Mouse (Mus musculus) megakaryocyte progenitor cell, adult 5-6 weeks (primary cell): ENCODE results near the gene Tmem132d. TPM values are rescaled to one million over a fixed set of nuclear protein-coding genes. Genes with fewer than 3 reads are reported as not detected.
"Not testable (repeated sequence)": the region's sequence is repeated elsewhere in the genome, so short reads cannot be mapped to it uniquely, and the experiment has no call there.

Experiments
- ATAC-seq: replicated peaks from 2 replicates; pipeline ENCODE4 v1.8.0; 2016; ENCODE audit warnings: mild to moderate bottlenecking, moderate TSS enrichment, inconsistent platforms; ENCODE audit not compliant: poor library complexity
- total RNA-seq, 2 experiments: library from RNA; stranded (forward) in 1 of 2; stranded (reverse) in 1 of 2; fragments of 157-497, 149-512 nt in 1 of 2; fragments of 200-1000 nt in 1 of 2; gene quantifications; 2 replicates each; pipeline versions ENCODE4 v1.2.3 to v1.2.4; 2015 to 2017

Gene Tmem132d
- total RNA-seq, 2 experiments from 2014 or later = not detected

DNA sequence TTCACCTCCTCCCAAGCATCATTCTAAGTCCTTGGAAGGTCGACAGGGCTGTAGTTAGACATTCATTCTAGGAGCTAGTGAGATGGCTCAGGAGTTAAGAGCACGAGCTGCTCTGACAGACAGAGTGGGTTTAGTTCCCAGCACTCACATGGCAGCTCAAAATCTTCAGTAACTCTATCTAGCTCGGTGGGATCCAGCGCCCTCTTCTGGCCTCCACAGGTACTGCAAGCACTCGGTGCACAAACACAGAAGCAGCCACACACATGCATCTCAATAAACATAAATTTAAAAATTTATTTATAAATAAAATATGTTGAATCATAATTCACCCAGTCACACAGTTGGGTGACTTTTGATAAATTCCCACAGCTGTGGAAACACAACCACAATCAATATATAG is 321.2 kb downstream of the Tmem132d start:
- ATAC-seq = no peak

DNA sequence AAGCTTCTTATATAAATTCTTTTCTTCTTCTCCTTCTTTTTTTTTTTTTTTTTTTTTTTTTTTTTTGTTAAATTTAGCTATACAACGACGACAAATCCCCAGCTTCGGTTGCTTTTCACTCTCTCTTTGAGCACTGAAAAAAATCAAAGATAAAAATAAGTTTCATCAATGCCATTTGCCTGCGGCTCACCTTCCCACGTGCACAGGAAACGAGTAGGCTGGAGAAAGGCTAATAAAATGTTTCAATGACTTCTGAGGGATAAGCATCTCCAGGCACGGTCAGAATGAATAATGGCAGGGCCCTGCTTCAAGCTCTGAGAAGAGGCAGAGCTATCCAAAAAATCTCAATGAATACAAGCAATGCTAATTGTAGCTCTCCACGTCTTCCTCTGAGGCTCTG is 330.3 kb downstream of the Tmem132d start:
- ATAC-seq = no peak

DNA sequence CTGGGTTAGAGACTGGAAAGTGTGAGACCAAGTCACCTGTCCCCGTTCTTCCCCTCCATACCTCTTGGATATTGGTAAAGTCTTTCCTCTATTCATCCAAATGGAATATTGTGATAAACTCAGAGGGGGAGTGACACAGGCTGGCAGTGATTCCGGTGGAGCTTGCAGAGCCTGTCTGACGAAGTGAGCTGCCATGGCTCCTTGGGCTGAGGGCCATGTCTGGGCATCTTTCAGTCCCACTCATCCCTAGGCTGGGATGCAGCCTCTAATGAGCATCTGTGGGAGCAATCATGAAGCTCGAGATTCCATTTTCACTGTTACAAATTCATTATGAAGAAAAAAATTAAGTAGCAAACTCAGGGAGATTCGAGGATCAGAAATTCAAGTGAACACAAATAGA is 332.5 kb downstream of the Tmem132d start:
- no peak for ATAC-seq

DNA sequence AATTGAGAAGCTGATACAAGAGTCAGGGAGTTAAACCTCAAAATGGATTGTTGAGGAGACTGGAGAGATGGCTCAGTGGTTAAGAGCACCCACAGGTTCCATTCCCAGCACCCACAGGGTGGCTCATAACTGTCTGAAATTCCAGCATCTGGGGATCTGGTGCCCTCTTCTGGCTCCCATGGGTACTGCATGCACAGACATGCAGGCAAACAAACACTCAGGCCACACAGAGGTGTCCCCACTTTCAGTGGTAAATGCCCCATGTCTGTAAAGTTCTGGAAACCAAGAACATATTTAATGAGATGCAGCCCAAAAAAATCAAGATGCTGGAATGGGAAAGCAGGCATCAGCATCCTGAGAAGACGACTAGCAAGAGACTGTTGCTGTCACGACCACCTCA is 333.4 kb downstream of the Tmem132d start:
- no peak for ATAC-seq

DNA sequence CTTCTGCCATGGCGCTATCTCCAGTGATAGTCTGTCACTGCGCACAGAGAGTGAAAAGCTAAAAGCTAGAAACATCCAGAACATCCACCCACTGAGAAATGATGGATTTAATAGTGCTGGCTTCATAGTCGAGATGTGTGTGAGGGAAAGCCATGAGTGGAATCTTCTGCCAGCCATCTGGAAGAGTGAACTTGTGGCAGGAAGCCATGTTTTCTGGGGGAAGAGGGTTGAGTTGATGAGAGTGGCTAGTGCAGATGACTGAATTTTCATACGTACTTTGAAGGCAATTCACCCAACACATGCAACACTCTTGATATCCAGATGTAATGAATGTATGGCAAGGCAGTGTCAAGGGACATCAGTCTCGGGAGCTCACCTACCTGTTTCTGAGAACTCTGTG is 342.3 kb downstream of the Tmem132d start:
- no peak for ATAC-seq

DNA sequence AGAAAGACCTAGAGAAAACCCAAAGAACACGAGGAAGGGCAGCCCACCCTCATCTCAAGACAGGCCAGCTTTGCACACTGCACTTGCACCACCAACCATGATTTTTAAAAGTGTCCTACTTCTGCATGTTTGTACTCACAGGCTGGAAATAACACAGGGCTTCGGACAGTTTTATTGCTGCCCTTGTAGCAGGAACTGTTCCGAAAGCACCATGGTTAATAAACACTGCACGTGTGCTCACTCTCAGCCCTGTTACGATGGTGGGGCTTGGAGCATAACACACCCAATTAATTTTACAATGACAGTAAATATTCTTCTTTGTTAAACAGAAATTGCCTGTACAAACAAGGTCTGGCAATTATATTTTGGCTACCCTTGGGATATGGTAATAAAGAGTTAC is 357.4 kb downstream of the Tmem132d start:
- ATAC-seq = no peak

DNA sequence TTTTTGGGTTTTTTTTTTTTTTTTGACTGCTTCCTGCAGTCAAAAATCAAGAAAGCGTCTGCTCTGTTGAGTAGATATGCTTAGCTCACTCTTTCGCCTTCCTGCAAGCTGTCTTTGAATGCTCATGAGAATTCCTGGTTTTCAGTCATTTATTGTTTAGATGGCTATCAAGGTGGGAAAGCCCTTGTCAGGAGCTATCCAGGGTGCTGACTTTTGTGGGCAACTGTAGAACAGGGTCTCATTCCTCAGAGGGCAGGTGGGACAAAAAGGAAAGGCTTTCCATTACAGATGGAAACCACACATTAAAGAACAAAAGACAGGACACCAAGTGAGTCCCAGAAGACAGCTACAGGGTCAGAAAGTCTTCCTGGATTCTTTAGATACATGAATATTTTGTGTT is 360.3 kb downstream of the Tmem132d start:
- ATAC-seq = no peak

DNA sequence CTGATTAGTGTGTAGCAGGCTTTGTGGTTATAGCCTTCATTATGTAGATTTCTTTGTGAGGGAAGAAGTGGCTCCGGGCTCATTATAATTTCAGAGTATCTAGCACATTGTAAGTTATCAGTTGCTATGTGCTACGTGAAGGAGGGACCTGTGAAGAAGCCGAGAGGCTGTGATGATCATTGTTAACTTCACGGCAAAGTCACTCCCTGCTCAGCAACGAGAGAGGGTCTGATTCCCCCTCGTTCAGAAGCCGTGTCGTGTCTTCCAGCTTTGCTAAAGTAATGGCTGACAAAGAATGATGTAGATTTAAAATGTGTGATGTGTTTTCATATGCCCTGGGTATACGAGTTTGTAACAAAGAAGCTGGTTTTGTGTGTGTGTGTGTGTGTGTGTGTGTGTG is 391.1 kb downstream of the Tmem132d start:
- ATAC-seq = no peak

DNA sequence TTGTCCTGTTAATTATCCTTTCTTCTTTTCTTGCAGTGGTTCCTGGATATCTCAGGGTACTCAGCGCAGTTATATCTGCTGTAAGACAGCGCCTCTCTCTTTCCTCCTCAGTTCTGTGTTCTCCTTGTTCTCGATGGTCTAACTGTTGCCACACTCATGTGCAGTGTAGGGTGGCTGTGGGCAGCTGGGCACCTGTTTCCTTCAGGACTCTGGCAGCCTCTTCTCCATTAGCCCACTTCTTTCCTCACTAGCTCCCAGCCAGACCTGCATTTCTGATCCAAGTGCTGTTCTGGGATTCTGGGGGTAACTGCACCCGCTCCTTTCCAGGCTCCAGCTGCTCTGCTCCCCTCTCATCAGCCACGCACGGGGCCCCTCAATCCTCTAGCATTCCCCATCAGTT is 392.8 kb downstream of the Tmem132d start:
- ATAC-seq = no peak

DNA sequence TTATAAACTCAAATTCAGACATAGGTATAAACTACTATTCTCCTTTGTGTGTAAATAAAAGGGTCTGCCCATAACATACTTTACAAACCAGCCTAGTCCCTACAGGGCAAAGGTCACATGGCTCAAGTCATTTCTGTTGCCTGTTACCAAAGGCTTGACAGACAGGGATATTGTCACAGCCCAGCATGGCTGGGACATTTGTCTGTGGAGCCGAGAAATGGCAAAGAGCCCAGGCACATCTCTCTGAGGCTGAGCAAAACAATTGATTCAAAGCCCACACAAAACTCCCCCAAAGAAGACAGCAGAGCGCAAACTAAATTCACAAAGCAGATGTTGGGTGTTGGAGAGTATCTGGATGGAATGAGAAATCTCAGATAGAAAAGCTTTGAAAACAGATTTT is 405.8 kb downstream of the Tmem132d start:
- ATAC-seq = no peak

DNA sequence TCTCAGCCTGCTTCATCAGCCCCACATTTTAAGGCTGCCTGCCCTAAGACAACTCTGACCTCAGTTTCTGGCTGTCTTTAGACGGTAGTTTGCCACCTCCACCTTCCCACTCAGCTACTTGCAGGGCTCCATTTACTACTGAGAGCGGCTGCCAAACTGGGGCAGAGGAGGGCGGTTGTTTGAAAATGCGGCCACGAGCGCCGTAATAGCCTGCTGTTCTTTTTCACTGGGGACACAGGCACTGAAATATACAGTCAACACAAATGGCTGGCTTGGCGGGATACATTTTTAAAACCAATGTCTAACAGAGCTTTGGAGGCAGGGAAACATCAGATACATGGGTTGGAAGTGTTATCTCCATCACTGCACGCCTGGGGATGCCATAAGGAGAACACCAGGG is 428.2 kb downstream of the Tmem132d start:
- no peak for ATAC-seq

DNA sequence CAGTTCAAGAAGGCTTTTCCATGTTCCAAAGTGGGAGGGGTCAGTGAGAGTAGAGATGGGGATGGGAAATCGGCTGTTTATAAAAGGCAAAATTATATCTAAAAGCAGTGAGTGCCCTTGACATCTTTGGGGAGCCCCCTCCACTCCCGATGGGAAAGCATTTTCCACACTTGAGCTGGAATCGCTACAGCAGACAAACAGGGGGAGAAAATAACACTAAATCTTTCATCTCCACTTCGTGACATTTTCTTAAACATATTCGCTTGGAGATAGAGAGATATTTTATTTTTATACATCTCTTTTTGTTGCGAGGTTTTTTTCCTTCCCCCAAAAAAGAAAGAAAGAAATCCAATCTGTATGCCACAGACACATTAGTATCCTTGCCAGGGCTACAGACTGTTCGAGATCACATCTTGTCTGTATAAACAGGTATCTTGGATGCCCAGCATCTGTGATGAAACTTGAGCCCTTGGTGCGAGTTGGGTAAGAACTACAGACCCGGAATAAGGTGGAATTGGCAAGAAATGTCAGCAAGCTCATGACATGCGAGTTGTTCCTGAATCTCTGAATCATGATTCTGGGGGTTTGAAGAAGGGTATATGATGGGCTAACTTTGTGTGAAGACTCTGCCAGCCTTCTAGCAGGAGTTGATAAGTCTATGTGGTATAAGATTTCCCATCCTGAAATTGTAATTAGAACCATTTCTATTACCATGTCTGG is 436.2 kb downstream of the Tmem132d start:
- ATAC-seq = no peak

DNA sequence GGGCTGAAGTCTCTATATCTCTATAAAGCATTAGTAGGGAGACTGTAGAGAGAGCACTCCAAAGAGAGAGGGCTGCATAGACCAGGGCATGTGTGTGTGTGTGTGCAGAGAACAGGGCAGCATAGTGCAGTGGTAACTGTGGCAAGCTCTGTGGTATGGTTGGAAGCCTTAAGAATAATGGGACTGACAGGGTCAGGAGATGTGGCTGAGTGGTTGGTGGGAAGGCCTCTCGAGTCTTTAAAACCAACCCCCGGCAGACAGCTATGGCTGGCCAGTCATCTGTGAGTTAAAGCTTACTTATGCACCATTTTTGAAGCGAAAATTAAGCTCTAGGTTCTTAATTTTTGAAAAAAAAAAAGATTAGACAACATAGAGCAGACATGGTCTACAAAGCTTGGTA is 439.4 kb downstream of the Tmem132d start:
- ATAC-seq = no peak

DNA sequence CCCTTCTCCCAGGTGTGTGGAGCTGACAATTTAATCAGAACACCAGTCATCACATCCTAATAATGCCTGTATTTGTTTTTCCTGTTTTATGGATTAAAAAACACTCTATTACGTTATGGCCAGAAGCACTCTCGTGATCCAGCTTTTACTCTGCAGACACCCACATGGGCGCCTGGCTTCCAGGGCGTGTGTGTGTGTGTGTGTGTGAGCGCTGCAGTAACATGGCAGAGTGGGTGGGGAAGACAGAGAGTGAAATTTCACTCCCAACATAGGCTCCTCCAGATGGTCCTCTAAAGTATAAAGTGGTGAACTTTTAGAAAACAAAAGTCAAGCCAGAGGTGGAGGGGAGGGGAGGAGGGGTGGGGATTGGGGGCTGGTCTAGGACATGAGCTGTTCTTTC is 442.1 kb downstream of the Tmem132d start:
- ATAC-seq = no peak

DNA sequence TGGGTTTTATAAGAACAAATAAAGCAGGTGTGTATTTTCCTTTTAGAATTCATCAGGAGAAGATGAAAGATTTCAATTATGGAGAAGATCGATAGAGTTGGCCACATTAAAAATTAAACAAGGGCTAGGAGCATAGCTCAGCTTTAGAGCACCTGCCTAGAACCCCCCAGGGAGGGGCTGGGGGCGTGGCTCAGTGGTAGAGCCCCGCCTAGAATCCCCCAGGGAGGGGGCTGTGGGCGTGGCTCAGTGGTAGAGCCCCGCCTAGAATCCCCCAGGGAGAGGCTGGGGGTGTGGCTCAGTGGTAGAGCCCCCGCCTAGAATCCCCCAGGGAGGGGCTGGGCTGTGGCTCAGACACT is 452.9 kb downstream of the Tmem132d start:
- ATAC-seq = not testable (repeated sequence)

DNA sequence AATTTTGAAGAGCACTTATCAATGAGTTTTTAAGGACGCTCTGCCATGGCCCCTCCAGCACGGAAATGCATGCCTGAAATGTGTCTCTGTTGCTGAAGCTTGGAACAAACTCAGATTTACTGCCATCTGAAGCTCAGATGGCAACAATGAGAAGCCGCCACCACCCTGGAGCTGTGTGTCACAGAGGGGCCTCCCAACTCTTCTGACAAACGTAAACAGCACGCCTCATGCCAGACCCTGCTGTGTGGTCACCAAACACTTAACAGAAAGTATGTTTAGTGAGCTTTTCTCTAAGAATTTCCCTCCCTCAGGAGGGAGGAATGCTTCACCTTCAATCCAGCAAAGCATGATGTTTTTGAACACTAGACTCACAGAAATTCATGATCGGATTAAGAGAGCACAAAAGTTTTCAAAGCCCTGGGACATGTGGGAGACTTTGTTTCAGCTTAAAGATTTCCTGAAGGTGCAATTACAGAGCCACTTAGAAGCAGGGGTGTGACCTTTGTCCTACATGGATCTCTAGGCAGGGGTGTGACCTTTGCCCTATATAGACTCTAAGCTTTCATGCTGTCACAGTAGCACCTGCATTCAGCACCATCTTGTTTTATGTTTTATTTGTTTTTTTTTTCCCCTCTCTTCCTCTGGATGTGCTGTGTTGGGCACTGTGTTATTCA is 453.4 kb downstream of the Tmem132d start:
- no peak for ATAC-seq

DNA sequence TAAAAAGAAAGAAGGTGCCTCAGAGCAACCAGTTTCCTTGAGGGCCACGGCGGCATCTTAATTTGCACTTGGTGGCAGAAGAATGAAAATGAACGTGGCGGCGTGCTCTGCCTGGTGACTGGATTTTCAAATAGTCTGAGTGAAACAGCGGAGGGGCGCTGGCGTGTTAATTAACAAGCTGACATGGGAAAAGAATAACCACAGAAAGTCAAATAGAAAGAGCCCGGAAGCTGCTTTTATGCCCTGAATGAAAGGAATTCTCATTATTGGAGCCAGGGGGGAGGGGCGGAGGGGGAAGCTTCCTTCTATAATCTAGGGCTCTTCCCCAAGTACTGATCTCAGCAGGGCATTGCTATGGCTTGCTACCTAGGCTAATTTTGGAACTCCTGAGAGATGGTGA is 456.2 kb downstream of the Tmem132d start:
- no peak for ATAC-seq

DNA sequence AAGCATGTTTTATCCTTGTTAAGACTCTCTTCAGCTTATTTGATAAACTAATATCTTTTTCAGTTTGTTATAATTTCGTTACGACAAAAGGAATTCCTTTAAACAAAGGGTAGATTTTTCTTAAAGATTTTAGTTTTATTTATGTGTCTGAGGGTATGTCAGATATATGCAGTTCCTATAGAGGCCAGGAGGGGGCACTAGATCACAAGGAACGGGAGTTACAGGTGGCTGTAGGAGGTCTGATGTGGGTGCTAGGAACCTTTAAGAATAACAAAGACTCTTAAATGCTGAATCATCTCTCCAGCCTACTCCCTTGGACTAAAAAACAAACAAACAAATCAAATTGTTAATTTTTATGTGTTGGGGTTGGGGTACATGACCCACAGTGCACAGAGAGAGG is 467.2 kb downstream of the Tmem132d start:
- ATAC-seq = no peak

DNA sequence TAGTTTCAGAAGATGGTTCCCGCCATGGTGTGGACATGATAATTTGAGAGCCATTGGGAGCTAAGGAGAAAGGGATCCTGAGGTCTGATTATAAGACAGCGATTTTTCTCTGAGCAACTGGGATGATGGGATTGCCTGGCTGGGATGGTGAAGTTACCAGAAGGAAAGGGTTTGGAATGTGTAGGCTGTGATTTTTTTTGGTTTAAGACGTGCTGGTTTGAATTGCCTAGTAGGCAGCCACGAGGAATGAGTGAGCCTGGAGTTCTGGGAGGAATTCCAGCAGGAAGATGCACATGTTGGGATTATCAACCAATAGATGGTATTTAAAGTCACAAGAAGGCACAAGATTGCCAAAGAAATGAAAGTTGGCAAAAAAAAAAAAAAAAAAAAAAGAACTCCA is 470.2 kb downstream of the Tmem132d start:
- no peak for ATAC-seq

DNA sequence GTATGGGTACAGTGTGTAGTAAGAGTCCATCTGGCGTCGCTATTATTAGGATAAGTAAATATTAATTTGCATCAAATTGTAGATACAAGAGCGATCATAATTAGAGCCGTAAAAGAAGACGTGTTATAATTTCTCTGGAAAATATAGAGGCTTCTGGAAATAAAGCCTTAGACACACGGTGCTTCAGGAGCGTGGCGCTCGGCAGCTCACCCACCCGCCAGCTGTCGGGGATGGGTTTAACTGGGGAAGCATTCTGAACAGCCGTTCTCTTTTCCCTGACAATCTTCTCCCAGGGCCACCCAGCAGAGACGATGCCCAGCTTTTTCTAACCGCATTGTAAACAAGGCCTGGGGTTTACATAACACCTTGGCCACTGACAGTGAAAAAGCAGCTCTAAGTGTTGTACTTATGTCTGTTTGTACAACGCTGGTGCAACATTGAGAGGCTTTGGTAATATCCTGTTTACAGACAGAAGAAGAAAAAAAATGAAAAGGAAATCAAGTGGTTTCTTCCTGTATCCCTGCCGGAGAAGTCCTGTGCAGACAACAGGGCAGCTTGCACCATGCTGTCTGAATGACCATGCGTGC is 476.3 kb downstream of the Tmem132d start:
- ATAC-seq = no peak

DNA sequence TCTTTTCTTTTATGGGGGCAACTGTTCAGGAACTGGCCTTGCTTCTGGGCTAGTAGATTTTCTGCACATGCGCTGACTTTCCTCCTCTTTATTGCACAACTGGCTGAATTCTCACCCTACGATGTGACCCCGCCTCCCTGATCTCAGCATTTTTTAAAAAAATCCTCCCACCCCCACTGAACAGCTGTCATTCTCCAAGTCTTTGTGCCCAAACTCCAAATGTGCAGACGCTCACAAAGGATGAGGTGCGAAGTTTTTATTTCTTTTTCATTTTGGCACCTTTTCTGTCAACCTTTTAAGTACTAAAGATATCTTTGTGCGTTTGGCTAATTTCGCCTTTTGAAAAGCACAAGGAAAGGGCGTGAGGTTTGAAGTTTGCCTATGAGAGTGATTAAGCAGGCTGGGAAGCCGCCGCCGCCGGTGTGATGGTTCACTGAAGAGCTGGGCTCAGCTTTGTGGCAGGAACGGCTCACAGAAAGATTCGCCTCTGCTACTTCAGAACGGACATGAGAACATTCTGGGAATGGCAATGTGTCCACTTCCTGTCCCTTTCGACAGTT is 478.6 kb downstream of the Tmem132d start:
- no peak for ATAC-seq

DNA sequence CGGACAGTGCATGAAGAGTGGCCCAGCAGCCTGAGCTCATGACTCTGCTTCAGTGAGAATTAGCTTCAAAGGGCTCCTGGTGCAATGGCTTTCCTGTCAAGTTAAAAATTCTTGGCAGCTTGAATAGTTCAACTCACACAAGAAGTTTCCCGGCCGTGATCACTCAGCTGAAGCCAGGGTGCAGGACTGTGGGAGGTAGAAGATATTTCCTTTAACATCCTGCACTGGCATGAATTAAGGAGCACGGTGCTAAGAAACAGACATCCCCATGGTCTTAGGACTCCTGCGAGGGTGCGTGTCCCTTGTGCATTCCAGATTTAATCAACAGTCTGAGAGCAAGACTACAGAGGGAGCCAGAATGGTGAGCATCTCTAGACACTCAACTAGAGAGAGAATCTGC is 480.1 kb downstream of the Tmem132d start:
- no peak for ATAC-seq
